Mouse (Mus musculus) spleen, adult 12 weeks (tissue): ENCODE measurements around the gene Zfp275.
"Not testable (repeated sequence)": the region's sequence is repeated elsewhere in the genome, so short reads cannot be mapped to it uniquely, and the experiment has no call there.

Experiments used
- DNase-seq: peaks from one replicate; pipeline ENCODE4 v3.0.0; 2022; ENCODE audit warnings: low spot score

Zfp275 gene

DNA sequence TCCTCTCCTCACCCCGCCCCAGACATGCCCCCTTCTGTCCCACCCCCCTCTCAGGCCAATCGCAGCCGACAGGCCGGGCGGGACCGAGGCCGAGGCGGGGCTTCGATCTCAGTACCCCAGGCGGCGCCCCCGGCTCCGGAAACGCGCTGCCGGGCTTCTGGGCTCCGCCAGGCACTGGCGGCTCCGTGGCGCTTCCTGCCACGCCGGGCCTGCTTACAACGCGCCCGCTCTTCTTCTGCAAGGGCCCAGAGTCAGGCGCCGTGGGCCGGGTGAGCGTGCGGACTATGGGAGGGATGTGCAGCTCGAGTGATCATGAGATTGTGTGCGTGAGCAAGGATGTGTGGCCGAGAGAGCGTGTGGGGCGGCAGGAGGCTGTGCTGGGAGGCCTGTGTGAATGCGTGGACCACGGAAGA, at the start of gene Zfp275:
TSS of gene Zfp275 (plus strand) at position 139 of the 413 bp plus-strand sequence.
- DNase-seq = peak; percentile 25

DNA sequence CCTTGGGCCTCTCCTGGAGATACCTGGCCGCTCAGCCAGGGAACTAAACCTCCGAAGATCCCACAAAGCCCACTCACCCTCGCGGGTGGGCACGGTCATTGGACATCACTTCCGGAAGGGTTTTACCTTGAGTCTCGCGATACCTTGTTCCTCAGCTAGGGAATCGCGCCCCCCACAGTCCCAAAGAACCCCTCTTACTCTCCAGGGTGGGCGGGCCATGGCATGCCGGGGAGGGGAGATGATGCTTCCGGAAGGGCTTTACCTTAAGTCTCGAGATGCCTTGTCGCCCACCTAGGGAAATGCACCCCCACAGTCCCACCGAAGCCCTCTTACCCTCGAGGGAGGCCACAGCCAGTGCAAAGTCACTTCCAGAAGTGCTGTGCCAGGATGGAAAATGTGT, 49.5 kb upstream of the Zfp275 start, which contains the start of the genes Xlr5a and Xlr5c:
TSS of gene Xlr5a (minus strand) at position 101 of the 400 bp plus-strand sequence.
TSS of gene Xlr5c (minus strand) at position 101 of the 400 bp plus-strand sequence.
- not testable (repeated sequence) for DNase-seq

DNA sequence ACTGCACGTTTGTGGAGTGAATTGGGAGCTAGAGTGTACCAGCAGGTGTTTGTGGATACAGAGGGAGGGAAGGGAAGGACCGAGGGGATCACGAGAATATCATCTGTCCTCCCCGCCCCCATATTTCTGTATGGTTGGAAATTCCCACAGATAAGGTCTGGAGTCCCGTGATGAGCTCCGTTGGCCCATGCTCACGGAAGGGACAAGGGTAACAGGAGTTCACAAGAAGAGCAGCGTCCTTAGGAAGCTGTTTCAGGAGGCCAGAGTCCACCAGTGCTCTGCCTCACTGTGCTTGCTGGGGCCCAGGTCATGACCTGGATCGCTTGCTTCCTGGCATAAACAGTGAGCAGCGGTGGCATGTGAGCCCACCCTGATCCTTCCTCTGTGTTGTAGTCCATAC, 46.7 kb upstream of the Zfp275 start:
- not testable (repeated sequence) for DNase-seq

DNA sequence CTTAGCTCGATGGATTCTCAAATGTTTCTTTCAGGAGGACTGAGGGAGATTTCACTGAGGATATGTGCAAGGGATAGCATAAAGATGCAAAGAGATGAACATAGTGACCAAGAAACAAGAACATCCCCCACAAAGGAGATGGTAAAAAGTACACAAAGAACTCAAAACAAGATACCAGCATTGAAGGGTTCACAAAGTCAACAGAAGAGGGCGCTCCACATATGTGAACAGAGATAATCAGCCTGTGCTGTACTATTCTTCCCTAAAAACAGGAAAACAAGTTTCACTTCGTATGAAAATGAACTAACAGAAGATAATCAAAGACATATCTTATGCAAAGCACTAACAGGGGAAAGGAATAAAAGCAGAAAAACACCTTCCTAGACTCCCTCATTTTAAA, 29.9 kb upstream of the Zfp275 start:
- no peak for DNase-seq

DNA sequence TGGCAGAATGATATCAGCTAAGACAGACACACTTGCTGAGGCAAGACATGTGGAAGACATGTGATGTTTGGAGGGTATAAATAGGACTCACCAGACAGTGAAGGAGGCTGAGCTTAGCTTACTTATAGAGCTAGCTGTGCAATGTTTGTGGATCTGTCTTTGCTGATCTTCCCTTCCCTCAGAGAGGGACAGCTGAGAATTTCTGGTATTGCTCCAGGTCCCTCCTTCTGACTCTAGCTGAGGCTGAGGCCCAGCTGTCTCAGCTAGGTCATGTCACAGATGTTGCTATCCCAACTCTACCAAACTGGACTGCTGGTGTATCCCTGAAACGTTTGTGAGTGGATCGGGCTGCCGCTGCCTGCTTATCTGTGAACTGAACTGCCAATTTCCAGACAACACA, 21.4 kb upstream of the Zfp275 start:
- DNase-seq = no peak

DNA sequence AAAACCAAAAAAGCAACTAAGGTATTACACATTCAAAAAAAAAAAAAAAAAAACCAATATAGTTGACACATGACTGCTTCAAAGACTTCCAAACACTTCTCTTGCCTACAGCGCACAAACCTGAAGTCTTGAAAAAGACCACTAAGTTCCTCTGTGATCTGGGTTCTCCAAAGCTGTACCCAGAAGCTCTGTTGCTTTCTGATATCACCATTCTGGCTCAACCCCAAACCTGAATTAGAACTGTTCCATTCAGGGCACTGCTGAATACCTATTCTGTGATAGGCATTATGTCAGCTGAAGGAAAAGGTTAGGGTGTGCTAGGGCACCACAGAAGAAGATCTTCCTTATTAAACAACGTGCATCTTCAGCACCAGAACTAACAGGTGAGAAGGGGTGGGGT, 15.2 kb upstream of the Zfp275 start:
- DNase-seq = no peak

DNA sequence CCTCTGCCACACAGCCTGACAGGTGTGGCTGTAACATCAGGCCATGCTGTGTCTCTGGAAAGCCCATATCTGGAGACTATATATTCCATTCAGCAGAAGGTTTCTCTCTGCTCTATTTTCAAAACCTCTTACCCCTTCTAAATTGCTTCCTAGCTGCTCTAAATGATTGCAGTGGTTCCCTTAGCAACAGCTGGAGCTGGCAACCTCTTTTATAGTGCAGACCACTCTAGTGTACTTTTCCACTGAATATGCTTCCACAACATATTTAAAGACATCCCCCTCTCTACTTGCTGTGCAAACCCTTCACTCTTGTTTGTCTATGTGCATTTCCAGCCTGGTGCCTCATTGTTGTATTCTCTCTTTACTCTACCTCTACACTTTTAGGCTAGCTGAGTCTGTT, 8.9 kb upstream of the Zfp275 start:
- no peak for DNase-seq

DNA sequence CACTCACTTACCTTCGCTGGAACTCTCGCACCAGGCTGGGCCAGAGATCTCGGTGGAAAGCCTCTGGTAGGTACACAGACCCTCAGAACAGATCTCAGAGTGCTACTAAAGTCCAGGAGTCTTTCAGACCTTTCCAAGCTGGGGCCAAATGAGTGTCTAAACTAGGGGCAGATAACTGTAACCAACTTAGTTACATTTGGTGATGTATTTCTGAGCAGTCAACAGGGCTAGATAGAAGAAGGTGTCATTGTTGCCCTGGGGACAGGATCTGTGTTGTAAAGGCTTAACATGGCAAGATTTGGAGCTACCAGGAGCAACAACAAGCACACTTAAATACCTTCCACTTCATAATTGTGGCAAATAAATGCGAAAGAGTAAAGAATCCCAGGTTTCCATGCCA, 5.7 kb upstream of the Zfp275 start, which contains the start of gene Gm45015:
TSS of gene Gm45015 (minus strand) at position 101 of the 400 bp plus-strand sequence.
- no peak for DNase-seq

DNA sequence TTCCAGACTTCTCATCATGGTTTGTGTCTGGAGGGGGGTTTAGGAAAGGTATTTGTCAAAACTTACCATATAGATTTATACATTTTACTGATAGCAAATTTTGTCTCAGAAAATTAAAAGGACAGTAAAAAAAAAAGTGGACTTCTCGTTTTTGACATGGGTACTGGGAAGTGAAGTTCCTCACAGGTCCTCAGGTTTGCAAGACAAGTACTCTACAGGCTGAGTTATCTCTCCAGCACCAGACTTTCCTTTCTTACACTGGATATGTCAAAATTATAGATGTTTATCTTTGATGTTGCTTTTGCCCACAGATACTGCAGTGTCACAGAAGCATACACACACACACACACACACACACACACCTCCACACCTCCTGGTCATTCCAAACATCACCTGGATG, 948 bp upstream of the Zfp275 start:
- DNase-seq = no peak

DNA sequence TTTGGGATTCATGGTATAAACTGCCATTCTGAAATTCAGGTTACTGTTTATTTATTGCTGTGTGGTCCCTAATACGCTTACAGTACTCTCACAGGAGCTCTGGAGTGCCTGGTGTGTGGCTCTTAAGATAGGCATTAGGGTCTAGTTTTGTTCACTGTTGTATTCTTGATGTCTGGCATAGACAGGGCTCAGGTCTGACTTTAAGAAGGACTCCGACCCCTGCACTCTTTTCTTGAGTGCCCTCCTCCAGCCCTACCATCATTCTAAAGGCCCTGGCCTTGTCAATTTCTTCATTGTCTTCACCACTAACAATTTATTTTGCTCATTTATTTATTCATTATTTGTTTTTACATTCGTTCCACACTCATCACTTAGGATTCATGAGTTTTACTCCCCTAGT, 353 bp upstream of the Zfp275 start:
- no peak for DNase-seq

DNA sequence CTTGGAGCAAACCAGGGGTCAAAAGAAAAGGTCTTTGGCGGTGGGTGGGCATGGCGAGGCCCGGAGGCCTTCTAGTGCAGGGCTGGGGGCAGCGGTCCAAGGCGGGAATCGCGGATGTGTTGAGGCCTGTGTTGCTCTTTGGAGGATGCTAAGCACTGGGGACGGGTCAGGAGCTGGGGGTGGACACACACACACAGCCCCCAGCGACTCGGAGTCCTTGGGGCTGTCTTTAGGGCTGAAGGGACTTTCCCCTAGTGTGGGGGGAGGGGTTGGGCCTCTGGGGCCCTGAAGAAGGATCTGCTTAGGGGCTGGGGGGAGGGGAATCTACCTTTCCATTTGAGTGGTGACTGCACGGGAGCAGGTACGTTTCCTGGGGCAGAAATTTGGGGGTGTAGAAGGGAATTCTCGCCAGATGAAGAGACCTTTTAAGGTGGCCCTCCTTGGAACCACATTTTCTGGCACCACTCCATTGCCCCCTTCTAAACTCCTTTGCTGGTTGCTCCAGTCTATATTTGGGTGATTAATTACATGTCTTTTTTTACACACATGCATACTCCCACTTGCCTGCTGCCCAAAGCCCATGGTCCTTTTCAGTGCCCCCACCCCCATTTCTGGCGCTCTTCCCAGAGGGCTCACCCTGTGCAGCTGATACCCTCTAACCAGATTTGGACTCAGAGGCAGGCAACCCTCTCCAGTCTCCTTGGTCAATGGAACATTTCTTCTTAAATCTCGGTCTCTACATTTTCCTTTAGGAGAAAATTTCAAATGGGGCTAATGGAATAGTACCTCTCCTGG, 717 bp downstream of the Zfp275 start:
- DNase-seq = no peak

DNA sequence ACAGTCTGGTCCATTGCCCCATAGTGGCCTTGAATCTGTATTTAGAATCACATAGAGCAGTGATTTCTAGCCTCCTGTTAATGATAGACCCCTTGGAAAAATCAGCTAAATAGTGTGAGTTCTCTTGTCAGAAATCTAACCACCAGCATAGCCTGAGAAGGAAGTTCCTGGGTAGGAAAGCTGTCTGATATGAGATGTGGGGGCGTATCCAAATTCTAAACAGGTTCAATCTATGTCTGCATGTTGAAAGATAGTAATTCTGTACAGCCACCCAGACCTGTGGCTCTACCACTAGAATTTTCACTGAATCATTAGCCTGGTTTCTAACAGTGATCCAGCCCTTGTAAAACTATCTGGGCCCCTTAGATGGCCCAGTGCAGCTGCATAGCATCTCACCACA, 1.4 kb downstream of the Zfp275 start:
- DNase-seq = no peak

DNA sequence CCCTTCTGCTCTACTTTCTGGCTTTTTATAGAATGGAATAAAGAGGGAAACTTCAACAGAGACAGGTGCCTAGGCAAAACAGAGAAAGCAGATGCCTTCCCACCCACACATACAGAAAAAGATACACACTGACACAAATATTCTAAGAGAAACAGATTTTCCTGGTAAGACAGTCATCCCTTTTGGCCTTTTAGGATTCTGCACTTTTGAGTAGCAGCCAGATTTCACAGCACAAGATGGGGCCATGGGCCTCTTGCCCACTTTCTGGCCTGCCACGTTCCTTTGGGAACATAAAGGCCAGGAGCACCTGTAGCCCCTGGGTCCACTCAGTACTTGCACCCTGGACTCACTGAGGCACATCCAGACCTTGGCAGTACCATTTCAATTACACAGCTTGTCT, 1.9 kb downstream of the Zfp275 start:
- DNase-seq = no peak

DNA sequence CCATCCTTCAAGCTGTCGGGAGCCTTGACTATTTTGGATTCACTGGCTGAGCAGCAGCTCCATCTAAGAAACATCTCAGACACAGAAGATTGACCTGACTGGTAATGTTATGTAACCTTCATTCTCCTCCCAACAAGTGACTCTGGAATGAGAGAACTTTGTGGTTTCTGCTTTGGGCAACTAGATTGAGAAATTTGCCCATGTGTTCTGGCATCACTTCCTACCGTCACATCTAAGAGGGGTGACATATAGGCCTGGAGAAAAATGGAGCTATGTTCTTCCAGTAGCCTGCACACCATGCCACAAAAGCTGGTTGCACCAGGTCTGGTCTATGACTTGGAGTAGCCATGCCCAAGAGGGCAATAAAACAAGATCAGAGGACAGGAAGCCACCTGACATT, 13.7 kb downstream of the Zfp275 start:
- DNase-seq = no peak

DNA sequence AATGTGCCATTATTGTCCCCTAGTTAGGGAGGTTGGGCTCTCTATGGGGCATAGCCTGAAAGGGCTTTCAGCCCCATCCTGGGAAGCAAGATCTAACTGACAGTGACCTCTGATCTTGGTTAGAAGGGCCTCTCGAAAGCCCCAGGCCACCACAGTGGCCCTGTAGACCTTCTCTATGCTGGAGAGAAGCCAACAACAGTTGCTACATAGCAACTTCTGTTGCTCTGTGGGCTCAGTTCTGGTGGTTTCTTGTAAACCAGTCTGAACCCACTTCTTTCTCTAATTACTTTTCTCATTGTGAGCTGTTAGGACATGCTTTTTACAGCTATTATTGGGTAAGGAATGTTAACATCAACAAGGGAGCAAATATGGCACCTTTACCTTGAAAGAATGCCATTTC, 14.3 kb downstream of the Zfp275 start:
- no peak for DNase-seq

DNA sequence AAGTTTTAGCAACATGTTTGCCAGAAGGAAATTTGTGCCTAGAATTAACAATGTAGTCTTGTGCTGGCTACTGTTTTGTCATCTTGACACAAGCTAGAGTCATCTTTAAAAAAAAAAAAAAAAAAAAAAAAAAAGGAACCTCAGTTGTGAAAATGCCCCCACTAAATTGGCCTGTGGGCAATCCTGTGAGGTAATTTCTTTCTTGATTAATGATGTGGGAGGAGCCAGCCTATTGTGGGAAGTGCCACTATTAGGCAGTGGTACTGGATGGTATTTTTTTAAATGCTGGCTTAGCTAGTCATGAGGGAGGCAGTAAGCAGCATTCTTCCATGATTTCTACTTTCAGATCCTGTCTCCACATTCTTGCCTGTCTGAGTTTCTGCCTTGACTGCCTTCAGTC, 20.9 kb downstream of the Zfp275 start:
- DNase-seq = no peak

DNA sequence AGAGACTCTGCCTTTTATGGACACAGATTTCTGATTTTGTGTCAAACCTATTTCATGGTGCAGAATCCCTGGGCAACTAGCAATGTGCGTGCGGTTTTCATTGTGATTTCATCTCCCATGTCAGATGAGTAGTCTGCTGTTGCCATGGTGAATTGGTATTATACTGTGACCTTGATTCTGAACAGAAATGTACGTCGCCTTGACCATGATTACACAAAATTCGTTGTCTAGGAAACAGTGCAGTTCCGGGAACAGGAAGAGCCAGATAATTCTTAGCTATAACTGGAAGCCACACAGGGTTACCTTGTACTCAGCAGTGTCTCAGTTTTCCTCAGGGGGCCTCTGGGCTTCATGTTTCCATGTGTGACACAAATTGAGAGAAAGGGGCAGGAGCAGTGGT, 42.0 kb downstream of the Zfp275 start:
- no peak for DNase-seq

DNA sequence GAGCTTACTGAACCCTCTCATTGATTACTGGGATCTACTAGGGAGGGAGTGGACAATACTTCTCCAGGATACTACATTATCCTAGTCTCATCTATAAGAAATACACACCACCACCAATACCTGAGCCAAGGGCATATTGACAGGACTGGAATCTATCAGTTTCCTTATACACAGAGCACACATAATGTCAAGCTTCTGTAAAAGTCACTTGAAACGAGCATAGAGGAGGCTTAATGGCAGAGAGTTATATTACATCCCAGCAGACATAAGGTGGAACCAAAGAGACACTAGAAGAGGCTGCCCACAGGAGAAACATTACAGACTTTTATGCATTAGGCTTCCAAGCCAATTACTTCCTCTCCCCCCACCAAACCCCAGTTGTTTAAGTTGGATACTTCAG, 42.5 kb downstream of the Zfp275 start:
- DNase-seq = no peak

DNA sequence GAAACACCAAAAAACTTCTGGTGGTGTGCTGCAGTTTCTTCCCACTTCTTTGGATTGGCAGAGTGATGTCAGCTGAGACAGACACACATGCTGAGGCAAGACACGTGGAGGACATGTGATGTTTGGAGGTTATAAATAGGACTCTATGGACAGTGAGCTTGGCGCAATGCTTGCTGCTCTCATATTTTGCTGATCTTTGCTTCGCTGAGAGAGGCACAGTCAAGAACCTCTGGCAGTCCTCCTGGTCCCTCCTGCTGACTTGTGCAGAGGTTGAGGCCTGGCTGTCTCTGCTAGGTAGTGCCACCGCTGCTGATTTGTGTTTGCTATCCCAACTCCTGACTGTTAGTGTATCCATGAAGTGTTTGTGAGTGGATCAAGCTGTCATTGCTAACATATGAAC, 49.1 kb downstream of the Zfp275 start:
- no peak for DNase-seq

DNA sequence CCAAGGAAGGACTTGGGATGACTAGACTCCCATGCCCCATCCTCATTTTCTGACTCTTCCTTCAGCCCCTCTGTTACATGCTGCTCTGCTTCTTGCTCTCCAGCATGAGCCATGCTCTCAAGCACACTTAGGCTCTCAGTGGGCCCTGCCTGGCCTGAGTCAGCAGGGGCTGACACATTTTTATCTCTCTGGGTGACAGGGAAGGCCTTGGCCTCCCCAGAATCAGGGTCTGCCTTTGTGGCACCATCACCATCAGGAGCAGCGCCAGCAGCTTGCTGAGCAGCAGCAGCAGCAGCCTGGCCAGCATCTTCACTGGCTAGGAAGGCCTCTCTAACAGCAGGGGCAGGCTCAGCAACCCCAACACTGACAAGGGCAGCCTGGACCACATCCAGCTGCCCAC, 54.0 kb downstream of the Zfp275 start:
- DNase-seq = no peak

DNA sequence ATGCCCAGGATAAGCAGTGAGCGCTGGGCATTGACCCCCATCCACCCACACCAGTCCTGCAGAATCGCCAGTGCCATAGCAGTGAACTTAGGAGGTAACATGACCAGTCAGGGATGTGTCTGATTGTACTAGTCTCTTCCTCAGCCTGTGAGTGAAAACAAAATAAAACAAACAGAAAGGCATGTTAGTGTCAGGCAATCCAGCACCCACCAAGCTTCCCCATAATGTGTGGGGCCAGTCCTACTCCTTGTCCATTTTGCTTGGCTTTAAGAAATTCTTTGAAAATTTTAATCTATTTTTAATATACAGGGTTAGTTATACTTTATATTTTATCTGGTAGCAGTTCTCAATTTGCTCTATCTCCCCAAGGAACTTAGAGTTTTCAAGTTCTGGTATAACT, 56.2 kb downstream of the Zfp275 start, which contains the start of gene Gm18336:
TSS of gene Gm18336 (minus strand) at position 101 of the 400 bp plus-strand sequence.
- not testable (repeated sequence) for DNase-seq

DNA sequence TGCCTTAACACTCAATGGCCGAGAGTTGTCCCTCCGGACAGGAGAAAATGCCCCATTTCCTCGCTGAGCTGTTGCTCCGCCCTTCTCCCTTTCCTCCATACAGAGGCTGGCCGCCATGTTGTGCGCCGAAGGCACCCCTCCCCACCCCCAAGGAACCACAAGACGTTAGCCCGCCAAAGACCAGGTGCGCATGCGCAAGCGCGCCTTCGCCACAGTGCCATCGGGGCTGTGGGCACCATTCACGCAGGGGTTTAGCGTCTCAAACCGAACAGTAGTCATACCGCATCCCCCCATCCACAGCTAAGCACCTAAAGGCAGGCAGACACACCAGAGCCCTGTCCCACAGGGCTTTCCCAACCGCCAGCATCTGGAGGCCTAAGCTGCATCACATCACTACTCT, 58.5 kb downstream of the Zfp275 start:
- no peak for DNase-seq

DNA sequence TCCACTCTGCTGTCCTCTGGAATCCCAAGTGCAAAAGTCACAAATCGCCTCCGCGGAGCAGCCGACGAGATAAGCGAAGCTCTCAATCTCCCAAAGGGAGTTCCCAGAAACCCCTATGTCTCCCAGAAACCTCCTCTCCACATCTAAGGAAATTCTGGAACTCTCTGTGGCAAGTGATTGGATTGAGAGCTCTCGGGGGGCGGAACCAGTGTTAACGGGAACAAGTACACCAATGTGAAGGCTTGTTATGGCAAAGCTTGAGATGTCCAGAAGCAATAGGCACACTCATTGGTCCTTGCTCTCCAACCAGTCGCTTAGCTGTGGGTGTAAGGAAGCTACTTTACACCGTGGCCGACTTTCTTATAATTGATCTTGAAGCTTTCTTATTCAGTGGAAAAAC, 59.2 kb downstream of the Zfp275 start:
- DNase-seq = no peak
